Mouse (Mus musculus): ENCODE measurements around the gene Gsdma. TPM values are rescaled to one million over a fixed set of nuclear protein-coding genes. Genes with fewer than 3 reads are reported as not detected.

The Gsdma gene
- polyA plus RNA-seq, 2 experiments, result 0.16 to 0.47 TPM

GRCm38 (mm10) chr11:98717904-98718303 lies 53.8 kb downstream of the Gsdma start:
- DNase-seq (ENCODE audit: low spot score) (no peak), ATAC-seq (ENCODE audit: low FRiP score, low read depth) (no peak)
- no peak overlapping the region for H3K4me3 ChIP-seq (replicated peaks; ENCODE audit: low read length)
- no peaks in the 10 kb centered on the region for H3K9me3 ChIP-seq (ENCODE audit: control insufficient read depth, low read length)
- no peak overlapping the region for H3K9ac ChIP-seq (ENCODE audit: low read depth, low read length, severe bottlenecking)
- H3K4me2 ChIP-seq (replicated peaks; ENCODE audit: low read depth, low read length, severe bottlenecking), result no peak overlapping the region
- peak overlapping the region; percentile 21; the same call in 1 of the 2 replicates for H3K27ac ChIP-seq (replicated peaks; ENCODE audit: low read depth, low read length)
- TF ChIP-seq POLR2A (IDR thresholded peaks at IDR 0.05; ENCODE audit: borderline replicate concordance, extremely low read depth, insufficient read depth, insufficient read length), result no peak
- H3K36me3 ChIP-seq (ENCODE audit: control insufficient read depth, insufficient read depth, low read length), result peaks cover 51% of the 10 kb centered on the region
- H3K4me1 ChIP-seq (ENCODE audit: control insufficient read depth, insufficient read depth, low read length), result peaks cover 3% of the 10 kb centered on the region; the same call in 1 of the 2 replicates
- WGBS, result 24% methylated on average over 13 of the region's 13 CpGs
- H3K27me3 ChIP-seq (ENCODE audit: control insufficient read depth, insufficient read depth, low read length), result no peaks in the 10 kb centered on the region

GRCm38 (mm10) chr11:98720756-98721155 lies 56.6 kb downstream of the Gsdma start:
- Histone ChIP-seq H3K27me3 (ENCODE audit: control insufficient read depth, insufficient read depth, low read length) (no peaks in the 10 kb centered on the region), H3K27ac (replicated peaks; ENCODE audit: low read depth, low read length) (no peak overlapping the region), H3K4me2 (replicated peaks; ENCODE audit: low read depth, low read length, severe bottlenecking) (no peak overlapping the region), H3K36me3 (ENCODE audit: control insufficient read depth, insufficient read depth, low read length) (peaks cover 38% of the 10 kb centered on the region), H3K4me3 (replicated peaks; ENCODE audit: low read length) (no peak overlapping the region), H3K9ac (ENCODE audit: low read depth, low read length, severe bottlenecking) (no peak overlapping the region), H3K4me1 (ENCODE audit: control insufficient read depth, insufficient read depth, low read length) (peaks cover 3% of the 10 kb centered on the region; the same call in 1 of the 2 replicates), H3K9me3 (ENCODE audit: control insufficient read depth, low read length) (no peaks in the 10 kb centered on the region)
- DNase-seq (ENCODE audit: low spot score) (no peak), ATAC-seq (ENCODE audit: low FRiP score, low read depth) (no peak)
- TF ChIP-seq POLR2A (IDR thresholded peaks at IDR 0.05; ENCODE audit: borderline replicate concordance, extremely low read depth, insufficient read depth, insufficient read length), result no peak
- WGBS, result 80% methylated on average over 2 of the region's 2 CpGs

- Histone ChIP-seq H3K4me2 (replicated peaks; ENCODE audit: low read depth, low read length, severe bottlenecking) (no peak overlapping the region), H3K27ac (replicated peaks; ENCODE audit: low read depth, low read length) (no peak overlapping the region), H3K4me3 (replicated peaks; ENCODE audit: low read length) (no peak overlapping the region), H3K27me3 (ENCODE audit: control insufficient read depth, insufficient read depth, low read length) (no peaks in the 10 kb centered on the region), H3K9me3 (ENCODE audit: control insufficient read depth, low read length) (no peaks in the 10 kb centered on the region), H3K36me3 (ENCODE audit: control insufficient read depth, insufficient read depth, low read length) (peaks cover 33% of the 10 kb centered on the region), H3K4me1 (ENCODE audit: control insufficient read depth, insufficient read depth, low read length) (peaks cover 3% of the 10 kb centered on the region; the same call in 1 of the 2 replicates), H3K9ac (ENCODE audit: low read depth, low read length, severe bottlenecking) (0 out of 2 replicates have a peak overlapping the region, but pooled peaks have one; percentile 3)
- DNase-seq (ENCODE audit: low spot score) (peak; percentile 61), ATAC-seq (ENCODE audit: low FRiP score, low read depth) (peak; percentile 34; the same call in 1 of the 2 replicates)
- 44% methylated on average over 24 of the region's 24 CpGs for WGBS
- no peak for TF ChIP-seq POLR2A (IDR thresholded peaks at IDR 0.05; ENCODE audit: borderline replicate concordance, extremely low read depth, insufficient read depth, insufficient read length)
Observed at GRCm38 (mm10) chr11:98721458-98722226, 57.5 kb downstream of the Gsdma start.

GRCm38 (mm10) chr11:98723098-98723497 lies 58.9 kb downstream of the Gsdma start:
- DNase-seq (ENCODE audit: low spot score), result no peak
- no peak for TF ChIP-seq POLR2A (IDR thresholded peaks at IDR 0.05; ENCODE audit: borderline replicate concordance, extremely low read depth, insufficient read depth, insufficient read length)
- Histone ChIP-seq H3K9me3 (ENCODE audit: control insufficient read depth, low read length) (no peaks in the 10 kb centered on the region), H3K9ac (ENCODE audit: low read depth, low read length, severe bottlenecking) (no peak overlapping the region), H3K36me3 (ENCODE audit: control insufficient read depth, insufficient read depth, low read length) (peaks cover 25% of the 10 kb centered on the region), H3K27ac (replicated peaks; ENCODE audit: low read depth, low read length) (no peak overlapping the region), H3K4me3 (replicated peaks; ENCODE audit: low read length) (no peak overlapping the region), H3K4me1 (ENCODE audit: control insufficient read depth, insufficient read depth, low read length) (peaks cover 1% of the 10 kb centered on the region; the same call in 1 of the 2 replicates), H3K27me3 (ENCODE audit: control insufficient read depth, insufficient read depth, low read length) (no peaks in the 10 kb centered on the region), H3K4me2 (replicated peaks; ENCODE audit: low read depth, low read length, severe bottlenecking) (no peak overlapping the region)
- WGBS, result 81% methylated on average over 7 of the region's 7 CpGs
- ATAC-seq (ENCODE audit: low FRiP score, low read depth), result no peak

- Histone ChIP-seq H3K4me2 (replicated peaks; ENCODE audit: low read depth, low read length, severe bottlenecking) (no peak overlapping the region), H3K4me1 (ENCODE audit: control insufficient read depth, insufficient read depth, low read length) (peaks cover 4% of the 10 kb centered on the region; the same call in 1 of the 2 replicates), H3K9ac (ENCODE audit: low read depth, low read length, severe bottlenecking) (no peak overlapping the region), H3K27me3 (ENCODE audit: control insufficient read depth, insufficient read depth, low read length) (no peaks in the 10 kb centered on the region), H3K27ac (replicated peaks; ENCODE audit: low read depth, low read length) (no peak overlapping the region), H3K4me3 (replicated peaks; ENCODE audit: low read length) (no peak overlapping the region), H3K36me3 (ENCODE audit: control insufficient read depth, insufficient read depth, low read length) (peaks cover 24% of the 10 kb centered on the region), H3K9me3 (ENCODE audit: control insufficient read depth, low read length) (no peaks in the 10 kb centered on the region)
- ATAC-seq (ENCODE audit: low FRiP score, low read depth) (no peak), DNase-seq (ENCODE audit: low spot score) (no peak)
- no peak for TF ChIP-seq POLR2A (IDR thresholded peaks at IDR 0.05; ENCODE audit: borderline replicate concordance, extremely low read depth, insufficient read depth, insufficient read length)
- 94% methylated on average over 15 of the region's 15 CpGs for WGBS
Observed at GRCm38 (mm10) chr11:98725926-98726506, 61.9 kb downstream of the Gsdma start.

Other genes with a start within 250 kb of the Gsdma start
- 44.8 and 48.5 TPM in 2 replicates for gene Mien1, start 225.4 kb upstream of the Gsdma start, polyA plus RNA-seq (2012; rRNA removed)
- 84.8 and 86.8 TPM in 2 replicates for gene Mien1, start 225.4 kb upstream of the Gsdma start, polyA plus RNA-seq (2014; fragmentation: Nextera tagmentation; extraction: Ambion mirVana)
- gene Grb7, start 218.0 kb upstream of the Gsdma start, polyA plus RNA-seq (2012; rRNA removed), result 9.1 and 9.2 TPM in 2 replicates
- gene Grb7, start 218.0 kb upstream of the Gsdma start, polyA plus RNA-seq (2014; fragmentation: Nextera tagmentation; extraction: Ambion mirVana), result 8.1 and 9.6 TPM in 2 replicates
- 0.45 and 0.46 TPM in 2 replicates for gene Ikzf3, start 118.3 kb upstream of the Gsdma start, polyA plus RNA-seq (2012; rRNA removed)
- 0.23 and 0.61 TPM in 2 replicates for gene Ikzf3, start 118.3 kb upstream of the Gsdma start, polyA plus RNA-seq (2014; fragmentation: Nextera tagmentation; extraction: Ambion mirVana)
- 0.43 TPM in 1 of 2 replicates, not detected in the other for gene Zpbp2, start 113.3 kb upstream of the Gsdma start, polyA plus RNA-seq (2012; rRNA removed)
- gene Zpbp2, start 113.3 kb upstream of the Gsdma start, polyA plus RNA-seq (2014; fragmentation: Nextera tagmentation; extraction: Ambion mirVana), result 0.21 TPM in 1 of 2 replicates, not detected in the other
- gene Ormdl3, start 77.0 kb upstream of the Gsdma start, polyA plus RNA-seq (2012; rRNA removed), result 76.8 and 86.6 TPM in 2 replicates
- 12.9 and 13.7 TPM in 2 replicates for gene Ormdl3, start 77.0 kb upstream of the Gsdma start, polyA plus RNA-seq (2014; fragmentation: Nextera tagmentation; extraction: Ambion mirVana)
- gene Lrrc3c, start 66.1 kb upstream of the Gsdma start, polyA plus RNA-seq (2012; rRNA removed), result not detected in 2 replicates
- not detected in 2 replicates for gene Lrrc3c, start 66.1 kb upstream of the Gsdma start, polyA plus RNA-seq (2014; fragmentation: Nextera tagmentation; extraction: Ambion mirVana)
- gene Gm12355, start 38.7 kb upstream of the Gsdma start, polyA plus RNA-seq (2012; rRNA removed), result 0.12 and 0.31 TPM in 2 replicates
- gene Gm12355, start 38.7 kb upstream of the Gsdma start, polyA plus RNA-seq (2014; fragmentation: Nextera tagmentation; extraction: Ambion mirVana), result 0.69 and 1.3 TPM in 2 replicates
- gene Gsdma3, start 38.0 kb upstream of the Gsdma start, polyA plus RNA-seq (2012; rRNA removed), result not detected in 2 replicates
- not detected in 2 replicates for gene Gsdma3, start 38.0 kb upstream of the Gsdma start, polyA plus RNA-seq (2014; fragmentation: Nextera tagmentation; extraction: Ambion mirVana)
- gene Gsdma2, start 17.6 kb upstream of the Gsdma start, polyA plus RNA-seq (2012; rRNA removed), result not detected in 2 replicates
- gene Gsdma2, start 17.6 kb upstream of the Gsdma start, polyA plus RNA-seq (2014; fragmentation: Nextera tagmentation; extraction: Ambion mirVana), result not detected in 2 replicates
- 208 and 228 TPM in 2 replicates for gene Psmd3, start 18.2 kb downstream of the Gsdma start, polyA plus RNA-seq (2012; rRNA removed)
- gene Psmd3, start 18.2 kb downstream of the Gsdma start, polyA plus RNA-seq (2014; fragmentation: Nextera tagmentation; extraction: Ambion mirVana), result 141 and 145 TPM in 2 replicates
- 0.11 TPM in 1 of 2 replicates, not detected in the other for gene Csf3, start 36.9 kb downstream of the Gsdma start, polyA plus RNA-seq (2012; rRNA removed)
- gene Csf3, start 36.9 kb downstream of the Gsdma start, polyA plus RNA-seq (2014; fragmentation: Nextera tagmentation; extraction: Ambion mirVana), result not detected in 2 replicates
- 83.4 and 104 TPM in 2 replicates for gene Med24, start 65.1 kb downstream of the Gsdma start, polyA plus RNA-seq (2012; rRNA removed)
- 43.9 and 48.3 TPM in 2 replicates for gene Med24, start 65.1 kb downstream of the Gsdma start, polyA plus RNA-seq (2014; fragmentation: Nextera tagmentation; extraction: Ambion mirVana)
- 149 and 157 TPM in 2 replicates for gene Thra, start 76.3 kb downstream of the Gsdma start, polyA plus RNA-seq (2012; rRNA removed)
- gene Thra, start 76.3 kb downstream of the Gsdma start, polyA plus RNA-seq (2014; fragmentation: Nextera tagmentation; extraction: Ambion mirVana), result 55.9 and 63.2 TPM in 2 replicates
- gene Nr1d1, start 111.0 kb downstream of the Gsdma start, polyA plus RNA-seq (2012; rRNA removed), result 1.8 and 2.5 TPM in 2 replicates
- gene Nr1d1, start 111.0 kb downstream of the Gsdma start, polyA plus RNA-seq (2014; fragmentation: Nextera tagmentation; extraction: Ambion mirVana), result 1.2 and 1.4 TPM in 2 replicates
- 76.9 and 81.1 TPM in 2 replicates for gene Msl1, start 131.2 kb downstream of the Gsdma start, polyA plus RNA-seq (2012; rRNA removed)
- gene Msl1, start 131.2 kb downstream of the Gsdma start, polyA plus RNA-seq (2014; fragmentation: Nextera tagmentation; extraction: Ambion mirVana), result 19.8 and 23.5 TPM in 2 replicates
- 52.4 and 56.8 TPM in 2 replicates for gene Casc3, start 140.6 kb downstream of the Gsdma start, polyA plus RNA-seq (2012; rRNA removed)
- gene Casc3, start 140.6 kb downstream of the Gsdma start, polyA plus RNA-seq (2014; fragmentation: Nextera tagmentation; extraction: Ambion mirVana), result 34.1 and 40.4 TPM in 2 replicates
- gene Rapgefl1, start 172.4 kb downstream of the Gsdma start, polyA plus RNA-seq (2012; rRNA removed), result 31.4 and 41.8 TPM in 2 replicates
- gene Rapgefl1, start 172.4 kb downstream of the Gsdma start, polyA plus RNA-seq (2014; fragmentation: Nextera tagmentation; extraction: Ambion mirVana), result 8.8 and 8.9 TPM in 2 replicates
- gene Wipf2, start 199.3 kb downstream of the Gsdma start, polyA plus RNA-seq (2012; rRNA removed), result 10.5 and 11.4 TPM in 2 replicates
- gene Wipf2, start 199.3 kb downstream of the Gsdma start, polyA plus RNA-seq (2014; fragmentation: Nextera tagmentation; extraction: Ambion mirVana), result 4.7 and 4.9 TPM in 2 replicates
- gene Cdc6, start 243.4 kb downstream of the Gsdma start, polyA plus RNA-seq (2012; rRNA removed), result 13.1 and 15.6 TPM in 2 replicates
- 25.2 and 25.8 TPM in 2 replicates for gene Cdc6, start 243.4 kb downstream of the Gsdma start, polyA plus RNA-seq (2014; fragmentation: Nextera tagmentation; extraction: Ambion mirVana)

Measured in limb, embryonic 14.5 days (tissue).